Mouse (Mus musculus) hindlimb bud, embryonic 11.5 days (tissue): ENCODE results near the gene Gm3625.
"Not testable (repeated sequence)": the region's sequence is repeated elsewhere in the genome, so short reads cannot be mapped to it uniquely, and the experiment has no call there.

Source experiments
- DNase-seq: peaks from one replicate; pipeline ENCODE4 v3.0.0-alpha.2; 2012; ENCODE audit warnings: low read depth, low spot score; ENCODE audit errors: extremely low spot score

The Gm3625 gene

DNA sequence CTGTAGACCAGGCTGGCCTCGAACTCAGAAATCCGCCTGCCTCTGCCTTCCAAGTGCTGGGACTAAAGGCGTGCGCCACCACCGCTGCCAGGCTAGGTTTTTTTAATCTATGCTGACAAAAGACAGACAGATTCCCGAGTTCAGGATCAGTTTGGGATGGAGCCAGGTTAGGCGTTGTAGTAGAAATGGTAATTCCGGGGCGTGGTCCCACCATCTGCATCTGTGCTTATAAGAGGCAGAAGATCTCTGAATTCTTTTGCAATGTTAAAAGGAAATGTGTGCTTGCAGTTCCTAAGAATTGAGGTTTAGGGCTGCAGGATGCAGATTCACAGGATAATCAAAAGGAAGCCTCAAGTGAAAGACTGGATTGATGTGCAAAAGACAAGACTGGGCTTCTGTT lies 35.8 kb downstream of the Gm3625 start:
- no peak for DNase-seq

DNA sequence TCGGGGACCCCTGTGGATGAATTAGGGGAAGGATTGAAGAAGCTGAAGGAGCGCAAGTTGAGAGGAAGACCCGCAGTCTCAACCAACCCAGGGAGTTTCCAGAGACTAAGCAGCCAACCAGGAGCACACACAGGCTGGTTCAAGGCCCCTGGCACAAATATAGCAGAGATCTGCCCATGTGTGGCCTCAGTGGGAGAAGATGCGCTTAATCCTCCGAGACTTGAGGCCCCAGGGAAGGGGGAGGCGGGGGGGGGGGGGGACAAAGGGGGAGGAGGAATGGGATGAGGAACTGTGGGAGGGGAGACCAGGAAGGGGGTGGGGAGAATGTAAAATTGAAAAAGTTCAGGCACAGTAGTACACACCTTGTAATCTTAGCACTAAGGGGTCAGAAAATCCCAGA lies 37.3 kb downstream of the Gm3625 start:
- no peak for DNase-seq

DNA sequence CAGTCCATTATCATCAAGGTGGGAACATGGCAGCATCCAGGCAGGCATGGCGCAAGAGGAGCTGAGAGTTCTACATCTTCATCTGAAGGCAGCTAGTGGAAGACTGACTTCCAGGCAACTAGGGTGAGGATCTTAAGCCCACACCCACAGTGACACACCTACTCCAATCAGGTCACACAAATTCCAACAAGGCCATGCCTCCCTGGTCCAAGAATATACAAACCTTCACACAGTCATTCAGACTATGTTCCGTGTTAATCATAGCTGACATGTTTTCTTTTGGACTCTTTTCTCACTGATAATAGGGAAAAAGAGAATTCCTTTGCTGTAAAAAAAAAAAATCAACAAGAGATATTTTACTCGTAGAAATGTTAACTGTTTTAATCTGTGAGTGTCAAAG lies 39.0 kb downstream of the Gm3625 start:
- DNase-seq: not testable (repeated sequence)

DNA sequence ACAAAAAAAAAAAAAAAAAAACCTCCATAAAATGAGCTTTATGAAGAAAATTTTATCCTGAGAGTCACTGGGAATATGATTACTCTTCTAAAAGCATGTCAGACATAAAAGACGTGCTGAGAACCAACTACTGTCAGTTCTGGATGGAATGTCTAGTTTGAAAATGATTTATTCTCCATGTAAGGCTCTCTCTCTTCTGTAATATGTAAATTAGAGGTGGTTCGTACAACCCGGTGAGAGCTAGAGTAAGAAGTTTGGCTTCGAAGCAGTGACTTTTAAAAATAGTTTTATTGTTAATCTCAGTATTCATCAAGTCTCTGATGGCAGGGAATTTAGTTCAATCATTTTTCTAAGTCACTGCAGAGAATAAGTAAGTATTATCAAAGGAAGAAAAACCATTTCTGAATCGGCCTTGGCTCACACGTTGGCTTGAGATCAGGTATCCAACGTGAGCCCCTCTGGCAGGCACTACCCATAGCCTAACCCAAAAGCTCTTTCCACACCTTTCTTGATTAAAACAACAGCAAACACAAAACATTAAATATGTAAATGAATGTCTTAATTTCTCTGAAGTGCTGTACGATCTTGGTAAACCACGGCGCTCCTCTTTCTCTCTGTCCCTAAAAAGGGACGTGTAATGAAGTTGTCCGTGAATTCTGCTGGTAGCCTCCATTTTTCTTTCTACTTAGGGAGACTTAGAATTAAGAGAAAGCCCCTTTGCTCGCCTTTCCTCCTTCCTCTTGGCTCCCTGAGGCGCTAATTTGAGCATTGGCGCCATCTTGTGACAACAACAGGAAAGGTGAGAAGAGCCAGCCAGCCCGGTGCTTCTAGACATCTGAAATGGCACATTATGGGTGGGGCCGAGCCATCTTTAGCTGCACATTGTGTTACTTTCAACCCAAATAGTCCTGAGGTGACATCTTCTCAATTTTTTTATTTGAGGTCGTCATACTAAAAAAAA lies 44.4 kb downstream of the Gm3625 start:
- peak; percentile 72 for DNase-seq

- no peak for DNase-seq
Measured at GRCm38 (mm10) chr12:4547557-4547956, 45.2 kb downstream of the Gm3625 start.

DNA sequence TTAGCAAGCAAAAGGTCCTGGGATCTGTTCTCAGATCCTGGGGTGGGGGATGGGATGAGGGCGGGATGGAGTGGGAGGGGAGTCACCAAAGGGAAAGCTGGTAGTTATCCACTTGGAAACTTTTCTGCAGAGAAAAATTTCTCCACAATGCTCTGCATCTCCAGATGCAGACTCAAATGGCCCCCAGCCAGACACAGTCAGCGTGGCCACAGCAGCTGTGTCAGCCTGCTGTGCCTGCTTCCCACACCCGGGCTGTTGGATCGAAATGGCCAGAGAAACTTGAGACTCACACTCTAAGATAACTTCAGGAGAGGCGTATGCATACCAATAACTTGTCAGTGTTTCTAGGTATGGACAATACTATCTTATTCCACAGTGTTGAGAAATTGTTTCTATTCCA lies 46.2 kb downstream of the Gm3625 start:
- DNase-seq: no peak

- DNase-seq: no peak
Measured at GRCm38 (mm10) chr12:4545425-4545824, 47.3 kb downstream of the Gm3625 start.

GRCm38 (mm10) chr12:4544400-4544919 lies 48.3 kb downstream of the Gm3625 start:
- DNase-seq: no peak
